Mouse (Mus musculus): ENCODE data around the gene Rbm34. TPM values are rescaled to one million over a fixed set of nuclear protein-coding genes. Genes with fewer than 3 reads are reported as not detected.

Rbm34 gene
- total and polyA plus RNA-seq, 3 experiments, result 25.9 TPM; not detected in 1

DNA sequence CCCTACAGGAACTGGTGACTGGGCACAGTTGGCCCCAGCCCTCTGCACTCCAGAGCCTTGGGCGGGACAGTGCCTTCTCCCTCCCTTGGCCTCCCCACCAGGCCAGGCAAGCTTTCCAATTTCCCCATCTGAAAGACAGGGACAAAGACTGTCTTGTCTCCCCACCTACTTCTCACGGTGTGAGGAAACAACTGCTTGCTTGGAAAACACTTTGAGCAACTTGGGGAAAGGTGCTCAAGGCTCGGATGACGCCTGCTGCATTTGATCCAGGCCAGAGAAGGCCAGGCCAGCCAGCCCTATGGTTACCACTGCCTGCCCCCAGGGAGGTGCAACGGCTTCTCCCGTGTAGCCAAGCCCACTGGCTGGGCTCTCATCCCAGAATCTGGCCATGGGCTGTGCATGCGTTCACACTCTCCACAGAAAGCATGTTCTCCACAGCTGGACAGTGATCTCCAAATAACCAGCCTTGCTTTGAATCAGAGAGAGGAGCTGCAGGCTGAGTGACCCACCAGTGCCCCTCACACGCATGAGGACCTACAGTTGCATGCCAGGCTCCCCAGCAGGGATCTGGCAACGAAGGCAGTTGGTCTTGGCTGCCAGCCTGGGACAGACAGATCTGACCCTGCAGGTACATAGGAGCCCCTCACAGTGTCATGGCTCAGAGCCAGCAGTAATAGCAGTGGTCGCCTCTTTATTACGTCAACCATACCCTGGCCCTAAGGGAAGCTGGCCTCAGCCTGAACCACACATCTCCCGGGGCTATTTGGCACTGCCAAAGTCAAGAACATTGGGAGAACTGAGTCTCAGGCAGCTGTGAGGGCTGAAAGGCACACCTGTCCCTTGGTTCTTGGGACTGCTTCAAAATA is 57.4 kb downstream of the Rbm34 start:
- Histone ChIP-seq H3K9ac (ENCODE audit: control insufficient read depth, low read depth, low read length, poor library complexity, severe bottlenecking) (no peak overlapping the region), H3K4me1 (ENCODE audit: control insufficient read depth in 1 of 2, insufficient read depth in 2 of 2, low read length in 2 of 2) (no peaks in the 10 kb centered on the region), H3K27me3 (ENCODE audit: control insufficient read depth in 1 of 2, insufficient read depth in 2 of 2, low read length in 2 of 2) (no peaks in the 10 kb centered on the region), H3K4me3 (ENCODE audit: control insufficient read depth in 1 of 2, insufficient read depth in 1 of 2, low read depth in 2 of 2, low read length in 2 of 2) (no peak overlapping the region), H3K9me3 (replicated peaks; ENCODE audit: insufficient read depth, low read length) (no peaks in the 10 kb centered on the region), H3K27ac (ENCODE audit: control insufficient read depth, low read depth, low read length) (no peak overlapping the region), H3K36me3 (ENCODE audit: control insufficient read depth in 1 of 2, insufficient read depth in 2 of 2, low read length in 2 of 2) (no peaks in the 10 kb centered on the region; a peak in 1 of 4 replicates), H3K79me2 (ENCODE audit: control insufficient read depth, insufficient read depth, low read length, poor library complexity) (no peaks in the 10 kb centered on the region)
- no peak for DNase-seq (ENCODE audit: low read depth, low spot score)
- no peak for TF ChIP-seq USF2 (IDR thresholded peaks at IDR 0.05; ENCODE audit: borderline replicate concordance in 1 of 2, insufficient read depth in 1 of 2, low read depth in 1 of 2, low read length in 2 of 2)
- TF ChIP-seq MXI1 (IDR thresholded peaks at IDR 0.05; ENCODE audit: low read depth, low read length), result no peak
- no peak for TF ChIP-seq TCF12 (IDR thresholded peaks at IDR 0.05; ENCODE audit: low read depth, low read length)
- no peak for TF ChIP-seq HCFC1 (IDR thresholded peaks at IDR 0.05; ENCODE audit: low read depth, low read length)
- TF ChIP-seq CTCF (IDR thresholded peaks at IDR 0.05 in 2 of 3, conservative IDR thresholded peaks at IDR 0.05 in 1 of 3; ENCODE audit: control insufficient read depth in 1 of 3, insufficient read depth in 1 of 3, low read depth in 2 of 3, low read length in 3 of 3, poor library complexity in 1 of 3, severe bottlenecking in 1 of 3), result no peak
- TF ChIP-seq UBTF (IDR thresholded peaks at IDR 0.05; ENCODE audit: borderline replicate concordance, insufficient read depth, low read depth, low read length), result no peak
- no peak for TF ChIP-seq EP300 (IDR thresholded peaks at IDR 0.05; ENCODE audit: low read depth in 1 of 2, low read length in 2 of 2)
- TF ChIP-seq ETS1 (IDR thresholded peaks at IDR 0.05; ENCODE audit: low read depth, low read length), result no peak
- no peak for TF ChIP-seq TAL1 (IDR thresholded peaks at IDR 0.05; ENCODE audit: low read length)
- no peak for TF ChIP-seq MYC (IDR thresholded peaks at IDR 0.05; ENCODE audit: low read depth, low read length)
- no peak for TF ChIP-seq ZKSCAN1 (IDR thresholded peaks at IDR 0.05; ENCODE audit: low read depth, low read length)
- no peak for TF ChIP-seq SMC3 (IDR thresholded peaks at IDR 0.05; ENCODE audit: low read depth, low read length)
- no peak for TF ChIP-seq CHD2 (IDR thresholded peaks at IDR 0.05; ENCODE audit: low read length)
- TF ChIP-seq POLR2AphosphoS5 (IDR thresholded peaks at IDR 0.05; ENCODE audit: borderline replicate concordance, low read depth, low read length), result no peak
- no peak for TF ChIP-seq BHLHE40 (IDR thresholded peaks at IDR 0.05; ENCODE audit: borderline replicate concordance, low read depth, low read length)

DNA sequence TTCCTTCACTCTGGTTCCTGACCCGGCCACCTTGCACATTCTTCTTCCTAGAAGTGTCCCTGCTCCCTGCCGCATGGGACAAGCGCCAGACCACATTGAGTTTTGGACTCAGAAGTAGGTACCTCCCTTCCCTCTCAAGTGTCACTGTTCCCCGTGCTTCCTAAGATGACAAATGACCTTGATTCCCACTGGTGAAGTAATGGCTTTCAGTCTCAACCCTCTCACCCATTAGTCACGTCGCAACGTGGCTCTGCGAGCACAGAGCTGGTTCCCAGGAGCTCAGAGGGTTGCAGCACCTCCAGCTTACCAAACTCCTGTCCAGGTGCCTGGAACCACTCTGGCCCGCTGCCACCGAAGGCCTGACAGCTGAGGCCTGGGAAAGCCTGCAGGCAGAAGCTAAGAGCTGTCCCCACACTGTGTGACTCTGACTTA is 61.5 kb downstream of the Rbm34 start:
- no peak overlapping the region for H3K27ac ChIP-seq (ENCODE audit: control insufficient read depth, low read depth, low read length)
- H3K4me3 ChIP-seq (ENCODE audit: control insufficient read depth in 1 of 2, insufficient read depth in 1 of 2, low read depth in 2 of 2, low read length in 2 of 2), result no peak overlapping the region
- no peak for TF ChIP-seq ZNF384 (IDR thresholded peaks at IDR 0.05; ENCODE audit: low read depth, low read length)
- TF ChIP-seq USF2 (IDR thresholded peaks at IDR 0.05; ENCODE audit: borderline replicate concordance in 1 of 2, insufficient read depth in 1 of 2, low read depth in 1 of 2, low read length in 2 of 2), result no peak
- TF ChIP-seq MXI1 (IDR thresholded peaks at IDR 0.05; ENCODE audit: low read depth, low read length), result no peak
- no peak for TF ChIP-seq RAD21 (IDR thresholded peaks at IDR 0.05; ENCODE audit: low read depth, low read length)
- no peak for TF ChIP-seq MAZ (IDR thresholded peaks at IDR 0.05; ENCODE audit: low read depth, low read length)
- no peak for TF ChIP-seq ZMIZ1 (IDR thresholded peaks at IDR 0.05; ENCODE audit: low read depth, low read length)
- TF ChIP-seq NELFE (IDR thresholded peaks at IDR 0.05; ENCODE audit: low read depth, low read length), result no peak
- no peak for TF ChIP-seq ZC3H11A (IDR thresholded peaks at IDR 0.05; ENCODE audit: low read depth, low read length)
- no peaks in the 10 kb centered on the region for H3K9me3 ChIP-seq (replicated peaks; ENCODE audit: insufficient read depth, low read length)
- H3K4me1 ChIP-seq (ENCODE audit: control insufficient read depth in 1 of 2, insufficient read depth in 2 of 2, low read length in 2 of 2), result no peaks in the 10 kb centered on the region
- no peak for DNase-seq (ENCODE audit: low read depth, low spot score)
- no peaks in the 10 kb centered on the region for H3K79me2 ChIP-seq (ENCODE audit: control insufficient read depth, insufficient read depth, low read length, poor library complexity)
- H3K36me3 ChIP-seq (ENCODE audit: control insufficient read depth in 1 of 2, insufficient read depth in 2 of 2, low read length in 2 of 2), result no peaks in the 10 kb centered on the region
- no peak overlapping the region for H3K9ac ChIP-seq (ENCODE audit: control insufficient read depth, low read depth, low read length, poor library complexity, severe bottlenecking)
- no peaks in the 10 kb centered on the region for H3K27me3 ChIP-seq (ENCODE audit: control insufficient read depth in 1 of 2, insufficient read depth in 2 of 2, low read length in 2 of 2)
